Mouse (Mus musculus): ENCODE measurements around the gene Tmem97.
"Not testable (repeated sequence)": the region's sequence is repeated elsewhere in the genome, so short reads cannot be mapped to it uniquely, and the experiment has no call there.

Tmem97 gene

GRCm38 (mm10) chr11:78547718-78548460 lies 2.7 kb downstream of the Tmem97 start:
- DNase-seq = no peak

- DNase-seq = no peak
These were observed 5.4 kb downstream of the Tmem97 start for GRCm38 (mm10) chr11:78545181-78545580.

- DNase-seq = no peak
These were observed 6.0 kb downstream of the Tmem97 start for GRCm38 (mm10) chr11:78544449-78545111.

- DNase-seq = peak; percentile 51
These were observed 10.2 kb downstream of the Tmem97 start for GRCm38 (mm10) chr11:78540358-78540757.

GRCm38 (mm10) chr11:78536690-78537084 lies 13.9 kb downstream of the Tmem97 start:
- no peak for DNase-seq

GRCm38 (mm10) chr11:78536080-78536689 lies 14.4 kb downstream of the Tmem97 start, which contains the start of the genes Tnfaip1 and Ift20:
TSS of gene Tnfaip1 (minus strand) at chr11:78536332.
TSS of gene Ift20 (plus strand) at chr11:78536361.
- peak; percentile 96 for DNase-seq

GRCm38 (mm10) chr11:78535376-78536079 lies 15.0 kb downstream of the Tmem97 start:
- DNase-seq = peak; percentile 35

GRCm38 (mm10) chr11:78534516-78534915 lies 16.1 kb downstream of the Tmem97 start:
- DNase-seq = no peak

- not testable (repeated sequence) for DNase-seq
These were observed 19.1 kb downstream of the Tmem97 start for GRCm38 (mm10) chr11:78531515-78531914.

GRCm38 (mm10) chr11:78531046-78531445 lies 19.5 kb downstream of the Tmem97 start:
- DNase-seq = peak; percentile 61

GRCm38 (mm10) chr11:78530001-78530400 lies 20.6 kb downstream of the Tmem97 start:
- DNase-seq = no peak

- no peak for DNase-seq
These were observed 21.9 kb downstream of the Tmem97 start for GRCm38 (mm10) chr11:78528714-78529113.

- DNase-seq = peak; percentile 55
These were observed 25.7 kb downstream of the Tmem97 start for GRCm38 (mm10) chr11:78524838-78525237.

- DNase-seq = peak; percentile 56
These were observed 27.2 kb downstream of the Tmem97 start for GRCm38 (mm10) chr11:78523241-78523955.

GRCm38 (mm10) chr11:78522481-78522997 lies 28.0 kb downstream of the Tmem97 start:
- DNase-seq = peak; percentile 28

GRCm38 (mm10) chr11:78521880-78522279 lies 28.7 kb downstream of the Tmem97 start:
- DNase-seq = peak; percentile 43

GRCm38 (mm10) chr11:78518931-78519330 lies 31.6 kb downstream of the Tmem97 start:
- no peak for DNase-seq

GRCm38 (mm10) chr11:78515549-78516325 lies 34.8 kb downstream of the Tmem97 start:
- DNase-seq = no peak

- DNase-seq = no peak
These were observed 37.3 kb downstream of the Tmem97 start for GRCm38 (mm10) chr11:78513106-78513790.

All from lung, postnatal 14 days (tissue).